Mouse (Mus musculus): ENCODE data around the gene Olfr1138.

Olfr1138 gene

GRCm38 (mm10) chr2:87739878-87740277, at the start of gene Olfr1138:
Olfr1138 (minus strand) TSS chr2:87739978.
- in situ Hi-C loops (cut with MboI; ENCODE audit: low pct_unique_long_range_greater_than_20kb in 1 of 2, low sequenced_read_pairs in 2 of 2, unreplicated experiment in 1 of 2) = no loop called here

GRCm38 (mm10) chr2:87779183-87779582, 39.4 kb upstream of the Olfr1138 start, which contains the start of gene Olfr152:
Olfr152 (plus strand) TSS chr2:87779483.
- in situ Hi-C loops (cut with MboI; ENCODE audit: low pct_unique_long_range_greater_than_20kb in 1 of 2, low sequenced_read_pairs in 2 of 2, unreplicated experiment in 1 of 2) = no loop called here

- in situ Hi-C loops (cut with MboI; ENCODE audit: low pct_unique_long_range_greater_than_20kb in 1 of 2, low sequenced_read_pairs in 2 of 2, unreplicated experiment in 1 of 2) = no loop called here
Observed at GRCm38 (mm10) chr2:87776143-87776542, 36.4 kb upstream of the Olfr1138 start.

GRCm38 (mm10) chr2:87753891-87754290, 14.1 kb upstream of the Olfr1138 start, which contains the start of gene Olfr1141:
Olfr1141 (minus strand) TSS chr2:87753991.
- in situ Hi-C loops (cut with MboI; ENCODE audit: low pct_unique_long_range_greater_than_20kb in 1 of 2, low sequenced_read_pairs in 2 of 2, unreplicated experiment in 1 of 2) = no loop called here

- in situ Hi-C loops (cut with MboI; ENCODE audit: low pct_unique_long_range_greater_than_20kb in 1 of 2, low sequenced_read_pairs in 2 of 2, unreplicated experiment in 1 of 2) = no loop called here
Observed at GRCm38 (mm10) chr2:87743452-87743851, 3.7 kb upstream of the Olfr1138 start, which contains the start of gene Olfr1140. Olfr1140 (plus strand) TSS chr2:87743752.

- in situ Hi-C loops (cut with MboI; ENCODE audit: low pct_unique_long_range_greater_than_20kb in 1 of 2, low sequenced_read_pairs in 2 of 2, unreplicated experiment in 1 of 2) = no loop called here
Observed at GRCm38 (mm10) chr2:87713079-87713478, 26.7 kb downstream of the Olfr1138 start, which contains the start of gene Olfr1137. Olfr1137 (minus strand) TSS chr2:87713179.

- in situ Hi-C loops (cut with MboI; ENCODE audit: low pct_unique_long_range_greater_than_20kb in 1 of 2, low sequenced_read_pairs in 2 of 2, unreplicated experiment in 1 of 2) = no loop called here
Observed at GRCm38 (mm10) chr2:87693847-87694246, 45.9 kb downstream of the Olfr1138 start, which contains the start of gene Olfr1136. Olfr1136 (minus strand) TSS chr2:87693947.

Data from mouse embryonic stem cell (cell line).